Mouse (Mus musculus): Measurements from ENCODE around the gene Wdr26.

The Wdr26 gene

DNA sequence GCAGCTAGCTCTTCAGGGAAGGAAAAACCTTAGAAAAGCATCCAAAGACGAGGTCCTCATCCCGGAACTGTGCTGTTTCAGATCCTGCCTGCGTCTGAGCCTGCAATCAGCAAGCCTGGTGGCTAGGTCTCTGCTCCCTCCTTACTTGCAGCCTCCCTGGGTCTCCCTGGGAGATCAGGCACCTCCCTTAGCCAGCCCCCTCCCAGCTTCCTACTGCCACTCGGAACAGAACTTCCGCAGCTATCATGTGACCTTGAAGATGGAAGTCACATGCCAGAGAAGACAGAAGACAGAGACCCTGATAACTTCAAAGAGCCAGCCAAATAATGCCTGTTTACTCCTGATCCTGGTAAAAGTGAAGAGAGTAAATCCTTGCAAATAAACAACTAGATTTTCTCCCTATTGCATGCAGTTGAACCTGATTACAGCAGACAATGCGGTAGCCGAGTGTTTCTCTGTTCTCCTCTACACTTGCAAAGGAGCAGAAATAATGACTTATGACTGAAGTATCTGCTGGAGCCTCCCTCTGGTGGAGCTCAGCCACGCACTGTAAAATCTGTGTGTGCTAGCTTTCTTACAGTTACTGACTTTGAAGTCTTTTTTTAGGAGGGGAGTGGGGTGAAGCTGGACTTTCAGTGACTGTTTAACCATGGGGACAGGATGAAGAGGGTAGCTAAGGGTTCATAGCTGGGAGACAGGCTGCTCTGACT, 22.7 kb upstream of the Wdr26 start:
- peak; percentile 69 for DNase-seq

DNA sequence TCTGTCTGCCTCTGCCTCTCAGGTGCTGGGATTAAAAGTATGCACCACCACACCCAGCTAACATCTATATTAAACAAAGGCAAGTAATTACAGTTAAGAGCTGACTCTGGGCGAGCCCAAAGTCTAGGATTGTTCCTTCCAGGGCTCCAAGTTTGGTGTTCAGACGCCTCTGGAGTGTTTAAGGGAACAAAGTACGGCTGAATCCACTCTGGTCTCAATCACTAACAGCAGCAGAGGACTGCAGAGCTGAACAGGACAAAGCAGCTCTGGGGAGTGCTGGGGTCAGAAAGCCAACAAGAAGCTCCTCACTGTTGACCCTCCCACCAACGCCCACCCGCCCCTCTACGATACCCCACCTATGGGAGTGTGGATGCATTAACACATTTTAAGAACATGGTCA, 21.9 kb upstream of the Wdr26 start:
- DNase-seq, result no peak

DNA sequence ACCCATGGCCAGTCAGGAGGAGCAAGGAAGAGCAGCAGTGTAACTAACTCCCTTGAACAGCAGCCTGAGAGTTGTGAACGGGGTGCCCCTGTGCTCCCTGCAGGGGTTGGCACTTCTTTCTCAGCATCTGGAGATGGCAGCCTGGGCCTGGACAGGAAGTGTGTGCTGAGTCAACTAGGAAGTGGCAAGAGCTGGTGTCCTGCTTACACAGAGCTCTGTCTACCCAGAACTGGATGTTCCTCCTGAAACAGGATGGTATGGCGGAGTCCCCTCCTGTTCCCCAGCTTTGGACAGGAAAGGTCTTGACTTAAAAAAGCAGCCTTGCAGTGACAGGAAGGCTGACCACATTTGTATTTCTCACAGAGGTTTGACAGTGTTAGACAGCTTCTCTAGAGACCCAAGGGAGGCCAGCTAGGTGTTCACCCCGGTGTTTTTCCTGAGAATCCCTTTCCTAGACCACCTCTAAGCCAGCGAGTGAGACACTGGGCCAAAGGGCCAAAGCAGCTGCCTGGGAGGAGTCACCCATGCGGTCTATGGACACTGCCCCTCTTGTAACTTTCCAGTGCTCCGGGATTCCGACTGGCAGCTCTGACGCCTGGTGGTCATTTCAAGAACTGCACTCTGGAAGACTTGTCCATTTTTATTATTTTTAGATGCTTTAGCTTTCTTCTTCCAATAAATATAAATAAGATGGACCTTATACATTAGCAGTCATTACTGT, 20.7 kb upstream of the Wdr26 start:
- DNase-seq, result peak; percentile 73

DNA sequence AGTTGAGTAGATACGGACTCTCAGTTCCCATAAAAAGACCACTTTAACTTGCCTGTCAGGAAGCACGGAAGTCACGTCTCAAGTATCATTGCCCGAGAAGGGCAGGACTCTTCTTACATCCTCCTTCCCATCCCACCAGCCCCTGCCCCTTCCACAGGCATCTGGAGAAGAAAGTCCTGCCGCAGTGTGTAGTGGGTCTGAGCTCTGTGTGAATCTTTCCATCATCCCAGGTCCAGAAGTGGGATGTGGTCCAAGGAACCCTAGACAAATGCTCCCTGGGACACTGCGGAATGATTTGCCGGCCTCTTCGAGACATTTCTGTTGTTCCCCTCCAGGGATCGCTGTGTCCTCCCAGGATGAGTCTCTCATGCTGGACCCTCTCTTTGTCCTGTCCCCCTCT, 20.0 kb upstream of the Wdr26 start:
- no peak for DNase-seq

GRCm38 (mm10) chr1:181231262-181231661, 19.5 kb upstream of the Wdr26 start:
- peak; percentile 30 for DNase-seq

GRCm38 (mm10) chr1:181230731-181231148, 18.9 kb upstream of the Wdr26 start:
- DNase-seq, result peak; percentile 54

GRCm38 (mm10) chr1:181229046-181229445, 17.2 kb upstream of the Wdr26 start:
- DNase-seq, result peak; percentile 23

DNA sequence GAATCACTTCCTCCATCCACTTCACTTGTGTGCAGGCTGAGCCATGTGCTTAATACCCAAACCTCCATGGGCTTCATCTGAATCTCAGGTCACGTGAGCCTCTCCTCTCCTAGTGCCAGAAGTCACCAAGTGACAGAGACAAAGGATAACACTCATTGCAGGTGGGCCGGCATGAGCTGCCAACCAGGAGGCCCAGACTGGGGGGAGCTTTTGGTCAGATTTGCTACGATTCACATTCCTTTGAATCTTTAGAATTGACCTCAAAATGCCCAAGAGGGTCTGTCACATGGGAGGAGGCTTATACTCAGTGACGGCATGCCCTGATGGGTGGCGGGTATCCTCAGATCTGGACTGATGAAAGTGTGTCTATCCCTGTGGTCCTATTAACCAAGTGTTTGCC, 16.8 kb upstream of the Wdr26 start:
- DNase-seq, result no peak

DNA sequence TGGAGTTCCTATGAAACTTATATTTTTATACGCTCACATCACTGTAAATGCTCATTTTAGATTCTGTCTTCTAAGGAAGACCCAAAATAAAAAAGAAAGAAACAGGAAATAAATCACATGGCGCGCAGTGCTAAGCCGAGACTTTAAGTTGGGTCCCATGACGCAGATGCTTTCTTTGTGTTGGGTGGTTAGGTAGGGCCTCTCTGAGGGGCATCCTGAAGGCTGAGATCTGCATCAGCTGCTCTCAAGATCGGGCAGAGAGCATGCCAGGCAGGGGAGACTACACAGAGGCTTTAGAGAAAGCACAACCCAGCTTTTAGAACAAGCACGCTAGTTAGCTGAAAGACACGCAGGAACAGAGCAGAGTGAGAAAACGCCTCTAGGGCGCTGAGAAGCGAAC, 16.0 kb upstream of the Wdr26 start:
- DNase-seq, result peak; percentile 68

GRCm38 (mm10) chr1:181226850-181227249, 15.0 kb upstream of the Wdr26 start:
- DNase-seq, result peak; percentile 24

- DNase-seq, result no peak
Observed at GRCm38 (mm10) chr1:181225281-181225680, 13.5 kb upstream of the Wdr26 start.

GRCm38 (mm10) chr1:181222041-181222440, 10.2 kb upstream of the Wdr26 start:
- no peak for DNase-seq

GRCm38 (mm10) chr1:181216315-181216714, 4.5 kb upstream of the Wdr26 start:
- DNase-seq, result no peak

- no peak for DNase-seq
Observed at GRCm38 (mm10) chr1:181214296-181215035, 2.7 kb upstream of the Wdr26 start.

DNA sequence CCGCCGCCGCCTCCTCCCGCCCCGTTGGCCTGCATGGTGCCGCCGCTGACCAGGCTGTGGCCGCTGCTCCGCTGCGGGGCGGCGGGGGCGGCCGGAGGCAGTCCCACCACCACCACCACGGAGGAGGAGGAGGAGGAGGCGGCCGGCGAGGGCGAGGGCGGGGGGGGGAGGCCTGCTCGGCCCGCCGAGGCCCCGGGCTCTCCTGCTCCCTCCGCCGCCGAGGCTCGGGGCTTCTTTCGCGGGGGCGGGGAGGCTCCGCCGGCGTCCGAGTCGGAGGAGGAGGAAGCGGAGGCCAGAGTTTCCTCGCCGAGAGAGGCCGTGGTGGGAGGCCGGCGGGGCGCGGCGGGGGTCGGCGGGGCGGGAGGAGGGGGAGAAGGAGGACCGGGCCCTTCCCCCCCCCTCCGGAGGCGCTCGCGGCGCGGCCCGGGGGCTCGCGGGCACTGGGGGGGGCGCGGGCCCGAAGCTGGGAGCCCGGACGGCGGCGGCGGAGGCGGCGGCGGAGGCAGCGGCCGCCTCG, 340 bp downstream of the Wdr26 start:
- no peak for DNase-seq

DNA sequence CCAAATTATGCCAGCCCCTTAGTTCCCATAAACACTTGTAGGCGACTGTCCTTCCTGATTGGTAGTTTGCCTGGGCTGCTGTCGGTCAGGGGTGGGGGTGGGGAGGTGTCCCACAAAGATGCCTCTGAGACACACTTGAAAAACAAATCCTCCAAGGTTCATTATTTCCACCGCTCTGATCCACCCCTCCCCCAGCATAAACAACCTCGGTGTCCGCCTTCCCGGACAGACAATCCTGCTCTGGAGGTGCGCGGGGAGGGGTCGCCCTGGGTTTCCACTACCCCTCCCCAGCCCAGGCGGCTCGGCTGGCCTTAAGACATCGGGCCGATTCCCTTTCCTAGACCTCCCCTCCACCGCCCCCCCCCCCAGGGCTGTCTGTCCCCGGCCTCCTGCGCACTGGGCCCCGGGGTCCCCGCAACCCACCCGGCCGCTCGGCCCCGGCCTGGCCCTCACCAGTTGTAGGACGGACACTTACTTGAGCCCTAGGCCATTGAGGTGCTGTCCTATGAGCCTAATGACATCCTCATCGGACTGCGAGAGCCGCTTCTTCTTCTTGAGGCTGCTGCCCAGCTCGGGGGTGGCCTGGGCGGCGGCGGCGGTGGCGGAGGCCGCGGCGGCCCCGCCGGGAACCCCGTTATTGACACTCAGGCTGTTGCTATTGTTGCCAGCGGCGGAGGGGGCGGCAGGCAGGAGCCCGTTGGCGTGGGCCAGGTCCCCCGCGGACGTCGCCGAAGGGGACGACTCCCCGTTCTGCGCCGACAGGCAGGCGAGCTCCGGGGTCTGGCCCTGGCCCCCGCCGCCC, 999 bp downstream of the Wdr26 start:
- peak; percentile 48 for DNase-seq

GRCm38 (mm10) chr1:181210147-181210546, 1.7 kb downstream of the Wdr26 start:
- peak; percentile 18 for DNase-seq

GRCm38 (mm10) chr1:181199446-181199845, 12.4 kb downstream of the Wdr26 start:
- DNase-seq, result no peak

GRCm38 (mm10) chr1:181188925-181189324, 22.9 kb downstream of the Wdr26 start:
- DNase-seq, result no peak

- peak; percentile 27 for DNase-seq
Observed at GRCm38 (mm10) chr1:181170210-181170609, 41.6 kb downstream of the Wdr26 start.

DNA sequence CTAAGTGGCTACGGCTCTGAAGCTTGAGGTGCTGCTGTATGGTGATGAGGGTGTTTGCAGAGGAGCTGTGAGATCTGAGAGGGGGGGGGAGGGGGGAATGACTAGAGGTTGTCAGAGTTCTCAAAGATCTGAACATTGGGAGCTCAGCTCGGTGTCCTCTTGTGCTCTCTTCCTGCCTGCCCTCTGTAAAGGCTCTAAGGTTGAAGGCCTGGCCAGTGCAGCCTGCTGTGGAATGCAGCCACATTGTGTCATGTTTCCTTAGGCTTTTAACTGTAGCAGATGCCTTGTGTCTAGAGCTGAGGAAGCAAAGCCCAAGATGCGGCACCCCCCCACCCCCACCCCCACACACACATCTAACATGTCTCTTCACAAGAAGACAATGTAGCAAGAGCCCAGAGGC, 43.4 kb downstream of the Wdr26 start:
- no peak for DNase-seq

DNA sequence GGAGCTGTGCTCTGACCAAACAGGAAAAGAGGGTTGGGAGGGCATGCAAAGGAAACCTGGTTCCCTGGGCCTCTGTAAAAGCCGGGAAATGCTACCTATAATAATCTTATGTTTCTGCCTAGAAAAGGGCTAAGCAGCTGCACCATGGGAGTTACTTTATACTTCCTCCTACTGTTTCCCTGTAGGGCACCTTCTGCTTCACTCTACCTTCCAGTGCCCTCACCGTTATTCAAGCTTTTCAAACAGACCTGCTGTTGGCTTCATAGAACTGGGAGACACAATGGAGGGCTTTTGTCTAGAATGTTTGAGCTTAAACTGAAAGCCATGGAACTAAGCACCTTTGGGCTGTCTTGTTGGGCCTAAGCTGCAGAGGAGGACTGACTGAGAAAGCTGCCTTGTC, 44.0 kb downstream of the Wdr26 start:
- DNase-seq, result no peak

DNA sequence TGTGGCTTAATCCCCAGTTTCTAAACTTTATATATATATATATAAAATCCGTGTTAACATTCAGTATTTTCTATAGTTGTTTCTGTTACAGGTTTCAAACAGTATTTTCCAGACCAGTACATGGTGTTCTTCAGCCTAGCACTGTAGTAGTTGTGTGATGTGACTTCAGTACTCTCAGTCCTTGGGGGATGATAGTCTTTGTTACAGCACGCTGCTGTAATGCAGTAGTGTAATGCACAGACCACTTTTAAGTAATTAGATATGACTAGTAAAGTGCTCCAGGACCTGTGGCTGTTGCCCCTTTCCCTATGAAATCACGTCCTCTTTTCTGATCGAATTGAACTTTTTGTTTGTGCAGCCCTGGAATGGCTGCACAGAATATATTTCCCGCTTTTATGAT, 60.3 kb downstream of the Wdr26 start:
- no peak for DNase-seq
